In the genomic region with DNA sequence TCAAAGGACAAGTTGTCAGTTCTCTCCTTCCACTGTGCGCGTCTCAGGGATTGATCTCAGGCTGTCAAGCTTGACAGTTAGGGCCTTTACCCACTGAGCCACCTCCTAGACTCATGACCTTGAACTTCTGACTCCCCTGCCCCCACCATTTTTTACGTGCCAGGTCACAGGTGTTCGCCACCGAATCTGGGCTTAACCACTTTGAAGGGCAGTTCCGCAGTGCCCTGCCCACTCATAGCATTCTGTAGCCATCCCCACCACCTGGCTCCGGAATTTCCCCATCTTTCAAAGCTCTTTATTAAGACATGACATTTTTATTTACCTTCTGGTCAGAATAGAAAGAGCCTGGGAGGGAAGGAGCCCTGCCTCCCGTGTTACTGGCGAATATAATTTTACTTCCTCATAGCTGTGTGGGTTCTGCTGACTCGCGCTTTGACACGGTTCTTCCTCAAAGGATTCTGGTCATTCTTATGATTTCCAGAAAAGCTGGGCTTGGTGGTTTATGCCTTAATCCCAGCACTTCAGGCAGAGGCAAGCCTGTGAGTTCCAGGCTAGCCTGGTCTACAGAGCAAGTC, we compare ENCODE assay signal across 34 mouse cellular contexts. TPM values are rescaled to one million over a fixed set of nuclear protein-coding genes. Genes with fewer than 3 reads are reported as not detected.
DNase-seq lines count a peak whose midpoint lies in the region; ATAC-seq and TF ChIP-seq lines count a peak whose summit lies in the region.
"Had no signal": no experiment of that assay in that cellular context is flagged by ENCODE, and none has a peak within 500 bp of the region (broad histone marks: within the 10 kb centered on the region; RNA-seq: fewer than 3 reads in every experiment).

No protein-coding gene starts in this region.

- H3K27ac ChIP-seq in intestine, postnatal 0 days (ENCODE audit: low read depth, low read length), result no peak overlapping the region
- H3K27ac ChIP-seq in stomach, postnatal 0 days (replicated peaks), result no peak overlapping the region
- no peak overlapping the region for H3K27ac ChIP-seq in hindbrain, embryonic 12.5 days
- H3K27ac ChIP-seq: embryonic facial prominence, embryonic 13.5 days; forebrain, embryonic 13.5 days; heart, embryonic 10.5 days; limb, embryonic 10.5 days; midbrain, embryonic 10.5 days had no signal

- peak; percentile 33 for ATAC-seq in Patski
- ATAC-seq in intestine, postnatal 0 days, result peak; percentile 47; the same call in 1 of the 2 replicates
- peak; percentile 43; the same call in 1 of the 2 replicates for ATAC-seq in stomach, postnatal 0 days (ENCODE audit: low FRiP score, low TSS enrichment)
- ATAC-seq in hindbrain, embryonic 12.5 days (ENCODE audit: low FRiP score), result no peak
- ATAC-seq in megakaryocyte-erythroid progenitor cell, adult 5-6 weeks (replicated peaks; ENCODE audit: low FRiP score, low TSS enrichment, poor library complexity, severe bottlenecking), result no peak
- ATAC-seq: forebrain, embryonic 13.5 days; midbrain, embryonic 16.5 days had no signal

- peak; percentile 32 to 44 for DNase-seq in lung, adult 18-20 months
- no peak for DNase-seq in lung, postnatal 10 days
- DNase-seq in Patski (ENCODE audit: low read depth, low spot score), result no peak
- peak; percentile 42 for DNase-seq in stomach, postnatal 0 days (ENCODE audit: low spot score)
- DNase-seq: adrenal gland, postnatal 36 days; cerebellum, adult 11 months; cerebellum, postnatal 10 days; embryo, embryonic 11 days; kidney, adult 8-10 months; kidney, postnatal 10 days; liver; lung, postnatal 36 days had no signal

- WGBS in intestine, postnatal 0 days, result 42% methylated on average over 12 of the region's 12 CpGs
- 34% methylated on average over 12 of the region's 12 CpGs for WGBS in stomach, postnatal 0 days
- 86% methylated on average over 12 of the region's 12 CpGs for WGBS in hindbrain, embryonic 12.5 days

- H3K36me3 ChIP-seq in intestine, postnatal 0 days (ENCODE audit: control insufficient read depth, insufficient read depth), result no peaks in the 10 kb centered on the region
- H3K36me3 ChIP-seq in stomach, postnatal 0 days (ENCODE audit: control insufficient read depth, insufficient read depth, low read length), result no peaks in the 10 kb centered on the region
- no peaks in the 10 kb centered on the region for H3K36me3 ChIP-seq in hindbrain, embryonic 12.5 days
- H3K36me3 ChIP-seq: embryonic facial prominence, embryonic 13.5 days; heart, embryonic 10.5 days; limb, embryonic 10.5 days; midbrain, embryonic 10.5 days had no signal

- H3K9me3 ChIP-seq in intestine, postnatal 0 days (ENCODE audit: control insufficient read depth), result no peaks in the 10 kb centered on the region
- no peaks in the 10 kb centered on the region for H3K9me3 ChIP-seq in stomach, postnatal 0 days (ENCODE audit: control insufficient read depth, low read length)
- no peaks in the 10 kb centered on the region for H3K9me3 ChIP-seq in hindbrain, embryonic 12.5 days (replicated peaks)
- H3K9me3 ChIP-seq: embryonic facial prominence, embryonic 13.5 days; forebrain, embryonic 13.5 days; heart, embryonic 10.5 days; limb, embryonic 10.5 days; midbrain, embryonic 10.5 days had no signal

- CTCF ChIA-PET in Patski (lab: Charles Lee), result interaction anchor here (1.5 to 3.2 kb wide), 3 partner anchors 41 to 154 kb away, joined by 3 to 10 read pairs (median 7); no protein-coding TSS in a partner anchor

- POLR2A ChIA-PET in Patski (lab: Charles Lee), result interaction anchor here (0.7 kb wide), 1 partner anchor 9 kb away, joined by 3 read pairs; no protein-coding TSS in a partner anchor

- H3K9ac ChIP-seq in intestine, postnatal 0 days (ENCODE audit: low read depth, low read length), result no peak overlapping the region
- H3K9ac ChIP-seq in stomach, postnatal 0 days (ENCODE audit: low read length), result no peak overlapping the region
- no peak overlapping the region for H3K9ac ChIP-seq in hindbrain, embryonic 12.5 days
- H3K9ac ChIP-seq: embryonic facial prominence, embryonic 13.5 days; forebrain, embryonic 13.5 days had no signal

- no peak overlapping the region for H3K4me3 ChIP-seq in intestine, postnatal 0 days (ENCODE audit: low read depth, low read length)
- no peak overlapping the region for H3K4me3 ChIP-seq in stomach, postnatal 0 days (ENCODE audit: low read depth, low read length)
- no peak overlapping the region for H3K4me3 ChIP-seq in hindbrain, embryonic 12.5 days
- H3K4me3 ChIP-seq: embryonic facial prominence, embryonic 13.5 days; erythroblast, embryonic 14.5 days; forebrain, embryonic 13.5 days; heart, embryonic 10.5 days; limb, embryonic 10.5 days; midbrain, embryonic 10.5 days; myocyte had no signal

- in situ Hi-C loops in Patski (cut with MboI; ENCODE audit: low pct_unique_long_range_greater_than_20kb), result loop anchor here (5.0 kb wide), 1 partner anchor 50 kb away; the partner anchor contains the start of genes Btbd17 and Gpr142

- H3K4me2 ChIP-seq in intestine, postnatal 0 days (replicated peaks; ENCODE audit: low read depth), result no peak overlapping the region
- H3K4me2 ChIP-seq in stomach, postnatal 0 days (replicated peaks; ENCODE audit: low read depth), result no peak overlapping the region
- no peak overlapping the region for H3K4me2 ChIP-seq in hindbrain, embryonic 12.5 days (replicated peaks)
- H3K4me2 ChIP-seq: embryonic facial prominence, embryonic 13.5 days; forebrain, embryonic 13.5 days had no signal

- no peak for TF ChIP-seq CTCF in Patski (IDR thresholded peaks at IDR 0.05)
- no peak for TF ChIP-seq CTCF in intestine, postnatal 0 days (IDR thresholded peaks at IDR 0.05; ENCODE audit: low read depth)
- TF ChIP-seq CTCF in stomach, postnatal 0 days (IDR thresholded peaks at IDR 0.05; ENCODE audit: low read depth), result no peak

- no peaks in the 10 kb centered on the region for H3K4me1 ChIP-seq in intestine, postnatal 0 days (replicated peaks; ENCODE audit: control insufficient read depth, insufficient read depth, low read length)
- no peaks in the 10 kb centered on the region for H3K4me1 ChIP-seq in stomach, postnatal 0 days (replicated peaks; ENCODE audit: control insufficient read depth, insufficient read depth)
- H3K4me1 ChIP-seq in hindbrain, embryonic 12.5 days, result no peaks in the 10 kb centered on the region

- no peaks in the 10 kb centered on the region for H3K27me3 ChIP-seq in Patski
- H3K27me3 ChIP-seq in intestine, postnatal 0 days (replicated peaks; ENCODE audit: control insufficient read depth, insufficient read depth, low read length), result no peaks in the 10 kb centered on the region
- no peaks in the 10 kb centered on the region for H3K27me3 ChIP-seq in stomach, postnatal 0 days (ENCODE audit: control insufficient read depth, insufficient read depth, low read length)
- peaks cover 18% of the 10 kb centered on the region for H3K27me3 ChIP-seq in hindbrain, embryonic 12.5 days
- H3K27me3 ChIP-seq: embryonic facial prominence, embryonic 13.5 days; forebrain, embryonic 13.5 days had no signal

- TF ChIP-seq EP300 in stomach, postnatal 0 days (optimal IDR thresholded peaks at IDR 0.05), result no peak

RNA-seq across cellular contexts. Expression of gene Kif19a, which starts 17.5 kb away (rescaled TPM):
- 0.49 TPM for polyA plus RNA-seq in Patski (2021)
- polyA plus RNA-seq in intestine, postnatal 0 days (2015; fragmentation: Nextera tagmentation; extraction: Ambion mirVana), result 0.21 and 0.67 TPM in 2 replicates
- 0.35 and 0.58 TPM in 2 replicates for polyA plus RNA-seq in stomach, postnatal 0 days (2015; fragmentation: Nextera tagmentation; extraction: Ambion mirVana)
- polyA plus RNA-seq in hindbrain, embryonic 12.5 days (2016; fragmentation: Nextera tagmentation; extraction: Ambion mirVana), result 2.2 and 3.0 TPM in 2 replicates
- not detected in 2 replicates for total RNA-seq in megakaryocyte-erythroid progenitor cell, adult 5-6 weeks (2014; fragmentation: Nextera tagmentation)
- total RNA-seq in megakaryocyte-erythroid progenitor cell, adult 5-6 weeks (2017), result not detected in 2 replicates
- polyA plus RNA-seq: erythroblast, embryonic 14.5 days; limb, embryonic 10.5 days had no signal

RNA-seq across cellular contexts. Expression of gene Dnaic2, which starts 20.4 kb away (rescaled TPM):
- polyA plus RNA-seq in Patski (2021), result 0.27 TPM
- polyA plus RNA-seq in intestine, postnatal 0 days (2015; fragmentation: Nextera tagmentation; extraction: Ambion mirVana), result 0.12 and 0.22 TPM in 2 replicates
- polyA plus RNA-seq in stomach, postnatal 0 days (2015; fragmentation: Nextera tagmentation; extraction: Ambion mirVana), result 0.35 and 0.36 TPM in 2 replicates
- 3.3 and 4.5 TPM in 2 replicates for polyA plus RNA-seq in hindbrain, embryonic 12.5 days (2016; fragmentation: Nextera tagmentation; extraction: Ambion mirVana)
- total RNA-seq in megakaryocyte-erythroid progenitor cell, adult 5-6 weeks (2014; fragmentation: Nextera tagmentation), result not detected in 2 replicates
- total RNA-seq in megakaryocyte-erythroid progenitor cell, adult 5-6 weeks (2017), result not detected in 2 replicates
- total RNA-seq: hematopoietic stem cell, adult 5-6 weeks had no signal
- polyA plus RNA-seq: erythroblast, embryonic 14.5 days had no signal

RNA-seq across cellular contexts. Expression of gene Btbd17, which starts 48.1 kb away (rescaled TPM):
- 0.45 TPM for polyA plus RNA-seq in Patski (2021)
- 0.14 and 0.20 TPM in 2 replicates for polyA plus RNA-seq in intestine, postnatal 0 days (2015; fragmentation: Nextera tagmentation; extraction: Ambion mirVana)
- polyA plus RNA-seq in stomach, postnatal 0 days (2015; fragmentation: Nextera tagmentation; extraction: Ambion mirVana), result 0.44 and 0.74 TPM in 2 replicates
- polyA plus RNA-seq in hindbrain, embryonic 12.5 days (2016; fragmentation: Nextera tagmentation; extraction: Ambion mirVana), result 32.2 and 37.3 TPM in 2 replicates
- total RNA-seq in megakaryocyte-erythroid progenitor cell, adult 5-6 weeks (2014; fragmentation: Nextera tagmentation), result not detected in 2 replicates
- not detected in 2 replicates for total RNA-seq in megakaryocyte-erythroid progenitor cell, adult 5-6 weeks (2017)
- total RNA-seq: adrenal gland, postnatal 36 days; gastrocnemius, adult 18-20 months; hematopoietic stem cell, adult 5-6 weeks had no signal
- polyA plus RNA-seq: erythroblast, embryonic 14.5 days; heart, embryonic 16.5 days; liver, embryonic 16.5 days had no signal

RNA-seq across cellular contexts. Expression of gene Gpr142, which starts 51.1 kb away (rescaled TPM):
- 0.12 TPM for polyA plus RNA-seq in Patski (2021)
- polyA plus RNA-seq in intestine, postnatal 0 days (2015; fragmentation: Nextera tagmentation; extraction: Ambion mirVana), result not detected in 2 replicates
- polyA plus RNA-seq in stomach, postnatal 0 days (2015; fragmentation: Nextera tagmentation; extraction: Ambion mirVana), result 0.08 TPM in 1 of 2 replicates, not detected in the other
- not detected in 2 replicates for polyA plus RNA-seq in hindbrain, embryonic 12.5 days (2016; fragmentation: Nextera tagmentation; extraction: Ambion mirVana)
- not detected in 2 replicates for total RNA-seq in megakaryocyte-erythroid progenitor cell, adult 5-6 weeks (2014; fragmentation: Nextera tagmentation)
- not detected in 2 replicates for total RNA-seq in megakaryocyte-erythroid progenitor cell, adult 5-6 weeks (2017)
- total RNA-seq: adrenal gland, postnatal 36 days; gastrocnemius, adult 18-20 months; gastrocnemius, postnatal 4 days; hematopoietic stem cell, adult 5-6 weeks; layer of hippocampus, adult 18-20 months; layer of hippocampus, postnatal 14 days had no signal
- polyA plus RNA-seq: C2C12; embryonic facial prominence, embryonic 13.5 days; erythroblast, embryonic 14.5 days; forebrain, embryonic 13.5 days; heart, embryonic 10.5 days; heart, embryonic 16.5 days; limb, embryonic 10.5 days; liver, embryonic 16.5 days; midbrain, embryonic 16.5 days; neural tube, embryonic 14.5 days; testis, adult 2 months; urinary bladder, adult 2 months had no signal

Comparison
In these comparisons a context has a peak if more than half of its experiments do, and no peak if none do; other contexts are left out.
1. DNase-seq: peak in lung, adult 18-20 months (2 of 2) and stomach, postnatal 0 days (single experiment); none in lung, postnatal 10 days (single experiment) and Patski (single experiment).
2. ATAC-seq: peak in Patski (single experiment), intestine, postnatal 0 days (single experiment) and stomach, postnatal 0 days (single experiment); none in hindbrain, embryonic 12.5 days (single experiment) and megakaryocyte-erythroid progenitor cell, adult 5-6 weeks (single experiment).
3. RNA of gene Btbd17, which starts 48.1 kb away (polyA plus RNA-seq): 32.2 to 37.3 TPM in hindbrain, embryonic 12.5 days; 0.44 to 0.74 TPM in stomach, postnatal 0 days, 0.45 TPM in Patski (single experiment) and 0.14 to 0.20 TPM in intestine, postnatal 0 days; every median in the first group is over 10 times any median in the second.